Mouse (Mus musculus) embryonic fibroblast, embryonic 13.5 days (primary cell): Measurements from ENCODE around the gene Ush1g.

Experiments
- CTCF ChIP-seq: IDR thresholded peaks from 2 replicates; pipeline ENCODE4 v1.5.1; 2011; ENCODE audit warnings: mild to moderate bottlenecking, control low read depth, low read length, moderate library complexity, borderline replicate concordance; ENCODE audit not compliant: insufficient read depth
- POLR2A ChIP-seq: IDR thresholded peaks from 2 replicates; pipeline ENCODE4 v1.6.1; 2011; ENCODE audit warnings: low read depth, mild to moderate bottlenecking, control low read depth, low read length, moderate library complexity

DNA sequence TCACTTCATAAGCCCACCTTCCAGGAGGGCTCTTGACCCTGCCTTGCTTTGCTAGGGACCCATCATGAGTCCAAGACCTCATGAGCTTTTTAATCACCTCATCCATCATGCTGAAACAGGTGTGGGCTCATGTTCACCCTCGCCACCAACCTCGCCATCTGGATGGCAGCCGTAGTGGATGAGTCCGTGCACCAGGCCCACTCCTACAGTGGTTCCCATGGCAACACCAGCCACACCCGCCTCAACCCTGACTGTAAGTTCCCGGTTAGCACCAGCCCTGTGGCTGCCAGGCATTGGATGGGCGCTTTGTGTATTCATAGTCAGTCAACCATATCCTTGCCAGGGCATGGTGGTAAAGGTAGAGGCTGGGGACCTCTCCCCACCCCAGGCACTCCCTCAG lies 4.9 kb upstream of the Ush1g start:
- no peak for TF ChIP-seq POLR2A
- no peak for TF ChIP-seq CTCF
